Mouse (Mus musculus): Measurements from ENCODE around the gene Ypel2.
A peak's percentile ranks its signal among the peaks of the same experiment; 100 is the strongest.

The Ypel2 gene

DNA sequence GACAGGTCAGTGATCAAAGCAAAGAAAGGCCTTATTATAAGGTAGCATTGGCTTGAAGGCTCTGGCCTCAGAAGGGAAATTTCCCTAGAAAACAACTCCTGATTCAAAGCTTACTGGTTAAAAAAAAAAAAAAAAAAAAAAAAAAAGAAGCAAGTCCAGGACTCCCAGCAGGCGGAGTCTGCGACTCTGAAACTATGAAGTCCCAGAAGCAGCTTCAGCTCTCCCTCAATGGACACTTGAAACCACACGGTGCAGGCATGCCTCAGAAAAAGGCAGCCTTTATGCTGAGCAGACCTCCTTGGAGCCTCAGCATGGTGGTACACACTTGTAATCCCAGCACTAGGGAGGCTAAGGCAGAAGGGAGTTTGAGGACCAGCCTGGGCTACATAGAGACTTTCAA, 97.9 kb downstream of the Ypel2 start:
- no peak for DNase-seq (ENCODE audit: low read depth, low spot score)

DNA sequence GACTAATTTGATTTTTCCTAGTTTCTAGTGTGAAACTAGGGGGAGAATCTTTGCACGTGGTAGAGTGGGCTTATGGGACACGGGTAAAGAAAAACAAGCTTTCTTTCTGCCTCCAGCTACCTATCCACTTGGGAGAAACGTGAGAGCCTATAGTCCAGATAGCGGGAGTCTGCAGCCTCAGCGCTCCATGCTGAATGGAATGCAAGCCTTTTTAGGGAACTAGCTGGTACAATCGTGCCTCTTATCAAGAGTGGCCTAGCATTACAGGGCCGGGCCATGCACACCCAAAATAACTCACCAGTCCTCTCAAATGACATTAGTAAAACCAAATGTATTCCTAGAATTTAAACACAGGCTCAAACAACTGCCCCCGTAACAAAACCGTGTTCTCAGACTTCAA, 98.4 kb downstream of the Ypel2 start:
- DNase-seq (ENCODE audit: low read depth, low spot score): no peak

DNA sequence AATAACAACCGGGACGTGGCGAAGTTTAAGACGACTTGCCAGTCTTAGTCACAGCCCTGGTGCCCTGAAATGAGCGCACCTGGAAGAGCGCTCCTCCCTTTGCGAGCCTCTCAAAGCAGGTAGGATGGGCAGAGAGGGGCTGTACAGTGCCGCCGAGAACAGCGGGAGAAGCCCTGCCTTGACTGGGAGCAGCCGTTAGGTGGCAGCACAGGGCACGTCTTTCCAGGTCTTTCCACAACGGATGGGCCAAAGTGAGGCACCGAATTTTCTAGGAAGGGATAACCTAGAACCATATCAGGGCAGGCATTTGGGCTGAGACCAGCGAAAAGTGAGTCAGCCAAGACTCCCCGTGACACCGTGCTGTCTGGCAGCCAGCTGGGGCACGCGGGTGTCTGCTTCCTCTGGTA, 99.3 kb downstream of the Ypel2 start:
- DNase-seq (ENCODE audit: low read depth, low spot score): peak; percentile 93

DNA sequence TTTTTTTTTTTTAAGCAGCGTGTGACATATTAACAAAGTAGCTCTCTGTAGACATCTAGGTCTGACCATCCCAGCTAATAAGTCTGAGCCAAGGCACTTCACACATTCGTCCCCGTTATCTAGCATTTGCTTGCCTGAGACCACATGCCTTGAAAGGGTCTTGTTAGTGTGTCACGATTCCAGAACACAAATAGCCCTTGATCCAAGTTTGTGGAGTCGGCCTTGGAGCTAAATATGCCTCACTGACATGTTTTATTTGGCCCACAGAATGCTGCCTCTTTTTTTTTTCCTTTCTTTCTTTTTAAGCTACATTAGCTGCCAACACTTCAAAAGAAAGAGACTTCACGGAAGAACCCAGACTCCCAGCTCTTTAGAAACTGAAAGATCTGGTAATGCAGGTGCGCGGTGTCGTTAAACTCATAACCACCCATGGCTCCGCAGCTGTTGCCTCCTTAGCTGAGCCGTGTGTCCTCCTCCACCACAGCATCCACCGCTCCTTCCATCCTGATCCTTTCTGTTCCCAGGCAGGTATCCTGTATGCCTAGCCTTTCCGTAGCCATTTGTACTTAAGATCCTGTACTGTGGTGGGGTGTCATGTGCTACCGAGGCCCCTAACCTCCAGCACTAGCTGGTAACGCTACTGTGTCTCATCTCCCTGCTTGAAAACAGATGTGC, 100.4 kb downstream of the Ypel2 start:
- DNase-seq (ENCODE audit: low read depth, low spot score): no peak
